Mouse (Mus musculus): ENCODE results near the gene Negr1.

The Negr1 gene

GRCm38 (mm10) chr3:156784309-156784852, 222.8 kb downstream of the Negr1 start:
- in situ Hi-C loops (cut with MboI; ENCODE audit: low pct_unique_long_range_greater_than_20kb in 1 of 2, low sequenced_read_pairs in 2 of 2, unreplicated experiment in 1 of 2): no loop called here

GRCm38 (mm10) chr3:156786355-156786754, 224.8 kb downstream of the Negr1 start:
- in situ Hi-C loops (cut with MboI; ENCODE audit: low pct_unique_long_range_greater_than_20kb in 1 of 2, low sequenced_read_pairs in 2 of 2, unreplicated experiment in 1 of 2): no loop called here

GRCm38 (mm10) chr3:156791234-156791633, 229.6 kb downstream of the Negr1 start:
- in situ Hi-C loops (cut with MboI; ENCODE audit: low pct_unique_long_range_greater_than_20kb in 1 of 2, low sequenced_read_pairs in 2 of 2, unreplicated experiment in 1 of 2): no loop called here

DNA sequence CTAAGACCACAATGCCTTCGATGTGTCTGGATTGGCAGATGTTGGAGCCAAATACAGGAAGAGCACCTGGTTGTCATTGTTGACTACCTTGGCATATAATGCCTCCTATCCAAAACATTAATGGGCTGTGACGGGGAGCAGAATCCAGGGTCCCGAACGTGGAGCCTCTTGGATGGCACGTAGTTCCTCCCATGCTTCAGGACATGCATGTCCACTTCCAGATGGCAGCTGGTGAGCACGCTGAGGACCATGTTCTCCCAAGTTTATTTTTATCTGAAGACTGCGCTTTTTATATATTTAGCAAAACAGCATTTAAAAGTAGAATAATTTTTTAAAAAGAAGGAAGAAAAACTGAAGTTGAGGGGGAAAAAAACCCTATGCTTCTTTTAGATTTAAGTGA, 231.1 kb downstream of the Negr1 start:
- in situ Hi-C loops (cut with MboI; ENCODE audit: low pct_unique_long_range_greater_than_20kb in 1 of 2, low sequenced_read_pairs in 2 of 2, unreplicated experiment in 1 of 2): no loop called here

DNA sequence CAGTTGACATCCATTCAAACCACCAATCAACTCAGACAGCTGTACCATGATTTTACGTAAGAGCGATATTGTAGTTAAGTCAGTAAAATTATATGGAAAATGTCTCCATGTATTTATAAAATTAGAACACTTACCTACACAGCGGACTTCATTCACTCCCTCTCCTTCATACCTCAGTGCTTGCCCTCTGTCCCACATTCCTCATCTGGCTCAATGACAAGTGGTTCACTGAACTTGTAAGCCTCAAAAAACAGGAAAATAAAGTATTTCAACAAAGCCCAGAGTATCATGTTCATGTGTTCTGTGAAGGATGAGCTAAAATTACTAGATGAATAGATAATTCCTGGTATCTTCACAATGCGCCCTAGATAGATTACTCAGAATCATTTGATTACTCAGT, 232.5 kb downstream of the Negr1 start:
- in situ Hi-C loops (cut with MboI; ENCODE audit: low pct_unique_long_range_greater_than_20kb in 1 of 2, low sequenced_read_pairs in 2 of 2, unreplicated experiment in 1 of 2): no loop called here

DNA sequence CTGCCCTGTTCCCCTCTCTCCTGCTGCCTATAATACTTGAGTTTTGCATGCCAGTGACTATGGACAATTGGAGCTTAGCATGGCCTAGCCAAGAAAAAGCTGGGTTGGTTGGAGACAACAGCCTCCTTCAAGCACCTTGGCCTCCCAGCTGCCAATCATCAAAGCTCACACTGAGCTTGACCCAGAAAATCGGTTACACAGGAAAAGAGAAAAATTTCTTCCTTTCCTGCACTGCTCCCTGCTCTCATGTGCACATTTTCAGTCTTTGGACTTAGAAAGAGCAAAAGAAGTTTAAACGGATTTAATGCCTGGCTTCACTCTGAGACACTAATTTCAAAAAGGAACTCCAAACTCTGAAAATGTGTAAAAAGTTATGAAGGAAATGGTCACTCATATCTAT, 233.0 kb downstream of the Negr1 start:
- in situ Hi-C loops (cut with MboI; ENCODE audit: low pct_unique_long_range_greater_than_20kb in 1 of 2, low sequenced_read_pairs in 2 of 2, unreplicated experiment in 1 of 2): no loop called here

DNA sequence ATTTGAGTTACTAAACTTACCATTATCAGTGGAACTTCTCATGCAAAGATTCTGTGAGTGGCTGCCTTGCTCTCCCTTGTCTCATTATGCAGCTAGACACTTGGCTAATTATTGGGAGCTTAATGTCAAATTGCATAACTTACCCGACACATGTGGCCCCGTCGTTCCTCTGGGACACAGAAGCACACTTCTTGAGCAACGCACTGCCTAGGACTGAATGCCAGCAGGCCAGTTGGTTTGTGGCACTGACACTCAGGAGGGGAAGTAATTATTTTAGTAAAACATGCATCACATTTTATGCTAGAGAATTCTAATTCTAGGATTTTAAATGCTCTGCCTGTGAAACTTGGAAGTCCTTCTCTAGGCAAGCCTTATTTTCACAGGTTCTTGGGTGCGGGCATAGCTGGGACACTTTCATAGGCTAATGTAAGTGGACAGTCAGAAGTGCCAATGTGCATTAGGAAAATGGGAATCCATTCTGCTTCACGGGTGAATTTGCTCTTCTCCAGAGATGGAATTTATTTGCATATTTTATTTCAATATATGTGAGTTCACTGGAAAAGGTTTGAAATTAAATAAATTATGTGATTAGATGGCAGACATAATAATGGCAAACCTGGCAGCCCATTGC, 234.6 kb downstream of the Negr1 start:
- in situ Hi-C loops (cut with MboI; ENCODE audit: low pct_unique_long_range_greater_than_20kb in 1 of 2, low sequenced_read_pairs in 2 of 2, unreplicated experiment in 1 of 2): no loop called here

DNA sequence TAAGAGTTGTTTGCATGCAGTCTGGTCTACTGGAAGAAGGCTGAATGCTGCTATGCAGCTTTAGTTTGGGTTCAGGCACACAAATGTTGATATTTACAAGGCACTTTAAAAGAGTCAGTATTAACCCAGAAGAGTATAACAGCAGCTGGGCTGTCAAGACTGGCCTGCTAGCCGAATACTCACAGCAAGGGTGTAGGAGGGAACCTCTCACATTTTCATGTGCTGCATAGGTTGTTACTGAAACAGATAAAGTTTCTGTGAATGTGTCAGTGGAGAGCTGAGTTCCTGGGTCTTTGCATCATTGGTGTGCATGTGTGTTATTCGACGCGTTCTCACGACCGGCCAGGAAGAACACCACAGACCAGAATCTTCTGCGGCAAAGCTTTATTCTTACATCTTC, 237.6 kb downstream of the Negr1 start:
- in situ Hi-C loops (cut with MboI; ENCODE audit: low pct_unique_long_range_greater_than_20kb in 1 of 2, low sequenced_read_pairs in 2 of 2, unreplicated experiment in 1 of 2): no loop called here

- in situ Hi-C loops (cut with MboI; ENCODE audit: low pct_unique_long_range_greater_than_20kb in 1 of 2, low sequenced_read_pairs in 2 of 2, unreplicated experiment in 1 of 2): no loop called here
Observed at GRCm38 (mm10) chr3:156809836-156810235, 248.2 kb downstream of the Negr1 start.

GRCm38 (mm10) chr3:156816938-156817337, 255.3 kb downstream of the Negr1 start:
- in situ Hi-C loops (cut with MboI; ENCODE audit: low pct_unique_long_range_greater_than_20kb in 1 of 2, low sequenced_read_pairs in 2 of 2, unreplicated experiment in 1 of 2): no loop called here

DNA sequence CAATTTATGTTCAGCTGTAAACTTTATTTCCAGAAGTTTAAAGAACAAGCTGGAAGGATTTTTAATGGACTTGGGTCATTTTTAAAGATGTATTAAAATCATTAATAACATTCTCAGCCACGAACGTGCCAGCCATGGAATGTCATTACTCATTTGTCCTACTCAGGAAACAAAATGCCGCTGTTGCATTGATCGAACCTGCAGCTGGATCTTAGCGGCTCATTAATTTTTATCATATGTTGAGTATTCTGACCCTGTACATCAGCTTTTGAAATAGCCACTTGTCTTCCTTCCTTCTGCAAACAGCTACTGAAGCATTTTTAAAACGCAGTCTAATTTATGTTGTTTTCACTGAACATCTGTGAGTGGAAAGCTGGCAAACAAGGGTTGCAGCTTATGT, 255.9 kb downstream of the Negr1 start:
- in situ Hi-C loops (cut with MboI; ENCODE audit: low pct_unique_long_range_greater_than_20kb in 1 of 2, low sequenced_read_pairs in 2 of 2, unreplicated experiment in 1 of 2): no loop called here

DNA sequence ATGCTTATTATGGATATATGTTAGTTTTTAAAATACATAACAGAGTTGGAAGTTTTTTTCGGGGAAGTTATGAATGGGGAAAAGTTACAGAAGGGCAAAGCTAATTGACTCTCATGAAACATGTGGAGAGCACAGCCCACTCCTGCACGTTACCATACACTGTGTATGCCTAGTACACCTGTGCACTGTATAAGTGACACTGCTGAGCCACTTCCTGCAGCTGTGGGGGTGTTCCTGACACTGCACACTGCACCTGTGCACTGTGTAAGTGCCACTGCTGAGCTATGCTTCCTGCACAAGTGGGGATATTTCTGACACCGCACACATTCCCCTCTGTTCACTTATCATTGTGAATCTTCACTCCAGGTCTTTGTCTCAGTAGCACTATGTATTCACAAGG, 261.4 kb downstream of the Negr1 start:
- in situ Hi-C loops (cut with MboI; ENCODE audit: low pct_unique_long_range_greater_than_20kb in 1 of 2, low sequenced_read_pairs in 2 of 2, unreplicated experiment in 1 of 2): no loop called here

DNA sequence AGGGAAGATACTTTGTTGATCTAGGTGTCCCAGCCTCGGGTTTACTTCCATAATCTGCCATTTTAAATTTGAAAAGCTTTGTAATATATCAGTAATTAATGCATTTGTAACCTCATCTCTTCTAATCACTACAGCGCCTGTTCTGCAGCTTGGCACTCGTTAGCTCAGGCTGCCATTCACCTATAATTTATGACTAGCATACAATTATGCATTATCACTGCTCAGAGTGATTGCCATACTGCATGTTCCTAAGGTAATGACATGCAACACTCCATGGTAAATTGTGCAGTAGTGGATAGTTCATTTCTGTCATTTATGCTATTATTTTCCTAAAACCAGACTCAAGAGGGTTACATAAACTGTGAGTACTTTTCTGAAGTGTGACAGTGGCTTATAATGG, 272.3 kb downstream of the Negr1 start:
- in situ Hi-C loops (cut with MboI; ENCODE audit: low pct_unique_long_range_greater_than_20kb in 1 of 2, low sequenced_read_pairs in 2 of 2, unreplicated experiment in 1 of 2): no loop called here

DNA sequence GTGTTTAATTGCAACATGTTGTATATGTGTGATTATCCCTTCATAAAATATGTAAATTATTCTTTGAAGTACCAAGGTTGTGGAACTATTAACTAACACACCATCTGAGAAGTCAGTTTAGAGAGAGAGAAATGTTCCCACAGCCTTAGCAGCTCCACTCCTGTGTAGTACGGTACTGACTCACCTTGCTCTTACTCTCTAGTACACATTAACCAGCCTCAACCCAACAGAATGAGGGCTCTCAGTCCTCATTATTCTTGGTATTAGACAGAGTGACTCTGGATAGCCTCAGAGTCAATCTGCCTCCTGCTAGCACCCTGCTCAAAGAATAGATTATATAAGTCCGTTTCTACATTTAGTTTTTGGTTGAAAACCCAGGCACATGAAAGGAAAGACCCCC, 277.0 kb downstream of the Negr1 start:
- in situ Hi-C loops (cut with MboI; ENCODE audit: low pct_unique_long_range_greater_than_20kb in 1 of 2, low sequenced_read_pairs in 2 of 2, unreplicated experiment in 1 of 2): no loop called here

GRCm38 (mm10) chr3:156848385-156848784, 286.8 kb downstream of the Negr1 start:
- in situ Hi-C loops (cut with MboI; ENCODE audit: low pct_unique_long_range_greater_than_20kb in 1 of 2, low sequenced_read_pairs in 2 of 2, unreplicated experiment in 1 of 2): no loop called here

GRCm38 (mm10) chr3:156851921-156852320, 290.3 kb downstream of the Negr1 start:
- in situ Hi-C loops (cut with MboI; ENCODE audit: low pct_unique_long_range_greater_than_20kb in 1 of 2, low sequenced_read_pairs in 2 of 2, unreplicated experiment in 1 of 2): no loop called here

GRCm38 (mm10) chr3:156870239-156870921, 308.8 kb downstream of the Negr1 start:
- in situ Hi-C loops (cut with MboI; ENCODE audit: low pct_unique_long_range_greater_than_20kb in 1 of 2, low sequenced_read_pairs in 2 of 2, unreplicated experiment in 1 of 2): no loop called here

- in situ Hi-C loops (cut with MboI; ENCODE audit: low pct_unique_long_range_greater_than_20kb in 1 of 2, low sequenced_read_pairs in 2 of 2, unreplicated experiment in 1 of 2): no loop called here
Observed at GRCm38 (mm10) chr3:156870922-156871257, 309.3 kb downstream of the Negr1 start.

DNA sequence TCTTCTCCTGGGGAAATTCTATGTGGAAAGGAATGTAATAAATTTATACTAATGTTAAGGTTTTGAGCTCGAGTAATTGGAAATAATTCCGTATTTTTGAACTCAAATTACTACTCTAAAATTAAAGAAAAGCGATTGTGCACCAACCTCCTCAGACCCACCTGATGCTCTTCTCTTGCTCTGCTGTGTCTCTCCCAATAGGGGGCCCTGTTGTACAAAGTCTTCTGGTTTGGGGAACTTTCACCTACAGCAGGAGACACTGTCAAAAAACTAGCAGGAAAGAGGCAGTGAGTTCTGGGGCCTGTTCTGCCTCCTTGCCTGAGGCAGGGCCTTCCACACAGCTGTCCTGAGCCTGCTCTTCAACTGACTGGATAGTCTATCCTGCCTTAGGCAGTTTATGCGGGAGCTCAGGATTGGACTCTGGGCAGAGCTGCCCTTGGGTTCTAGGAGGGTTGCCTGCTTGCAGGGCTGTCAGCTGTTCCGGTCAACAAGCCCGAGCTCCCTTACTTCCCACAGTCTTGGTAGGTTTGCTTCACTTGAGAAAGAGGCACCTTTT, 310.1 kb downstream of the Negr1 start:
- in situ Hi-C loops (cut with MboI; ENCODE audit: low pct_unique_long_range_greater_than_20kb in 1 of 2, low sequenced_read_pairs in 2 of 2, unreplicated experiment in 1 of 2): no loop called here

- in situ Hi-C loops (cut with MboI; ENCODE audit: low pct_unique_long_range_greater_than_20kb in 1 of 2, low sequenced_read_pairs in 2 of 2, unreplicated experiment in 1 of 2): no loop called here
Observed at GRCm38 (mm10) chr3:156876551-156876950, 315.0 kb downstream of the Negr1 start.

All from mouse embryonic stem cell (cell line).